Mouse (Mus musculus) forebrain, embryonic 12.5 days (tissue): Measurements from ENCODE around the gene Gja5. TPM values are rescaled to one million over a fixed set of nuclear protein-coding genes. Genes with fewer than 3 reads are reported as not detected.

ENCODE experiments used
- ATAC-seq: fragments of 200-750 bp; cut with Nextera tagmentation; 2 replicates; pipeline ENCODE4 v1.8.0; 2017; ENCODE audit warnings: moderate TSS enrichment; ENCODE audit not compliant: low FRiP score
- H3K27ac ChIP-seq: fragments of 300-500 bp; sonication (generic); 2 replicates; pipeline ENCODE4 v1.5.1; 2016; ENCODE audit warnings: mild to moderate bottlenecking
- H3K27me3 ChIP-seq: fragments of 300-500 bp; sonication (generic); 2 replicates; pipeline ENCODE4 v1.6.1; 2016; ENCODE audit warnings: mild to moderate bottlenecking
- H3K36me3 ChIP-seq: fragments of 300-500 bp; sonication (generic); replicated peaks from 2 replicates; pipeline ENCODE4 v1.6.1; 2016; ENCODE audit warnings: mild to moderate bottlenecking
- H3K4me1 ChIP-seq: fragments of 300-500 bp; sonication (generic); 2 replicates; pipeline ENCODE4 v1.6.1; 2016
- H3K4me2 ChIP-seq: fragments of 300-500 bp; sonication (generic); 2 replicates; pipeline ENCODE4 v1.6.1; 2016; ENCODE audit warnings: mild to moderate bottlenecking, moderate library complexity
- H3K4me3 ChIP-seq: fragments of 300-500 bp; sonication (generic); replicated peaks from 2 replicates; pipeline ENCODE4 v1.5.1; 2016; ENCODE audit warnings: mild to moderate bottlenecking
- H3K9ac ChIP-seq: fragments of 300-500 bp; sonication (generic); 2 replicates; pipeline ENCODE4 v1.6.1; 2016; ENCODE audit warnings: mild to moderate bottlenecking
- H3K9me3 ChIP-seq: fragments of 300-500 bp; sonication (generic); 2 replicates; pipeline ENCODE4 v1.6.1; 2016
- WGBS: fragments of 180-500 bp; shearing (Covaris S2); methylation state at CpG from one replicate; pipeline ENCODE4 v1.1.7; 2016; 5-methylcytosine and 5-hydroxymethylcytosine counted together
- polyA plus RNA-seq: library from polyadenylated mRNA; unstranded; fragments of >200 nt; fragmentation: Nextera tagmentation; extraction: Ambion mirVana; gene quantifications from 2 replicates; pipeline ENCODE4 v1.2.1, GENCODE M21; 2016

Gja5 gene
- polyA plus RNA-seq, 1 experiment from 2014 or later, result 2.9 TPM

DNA sequence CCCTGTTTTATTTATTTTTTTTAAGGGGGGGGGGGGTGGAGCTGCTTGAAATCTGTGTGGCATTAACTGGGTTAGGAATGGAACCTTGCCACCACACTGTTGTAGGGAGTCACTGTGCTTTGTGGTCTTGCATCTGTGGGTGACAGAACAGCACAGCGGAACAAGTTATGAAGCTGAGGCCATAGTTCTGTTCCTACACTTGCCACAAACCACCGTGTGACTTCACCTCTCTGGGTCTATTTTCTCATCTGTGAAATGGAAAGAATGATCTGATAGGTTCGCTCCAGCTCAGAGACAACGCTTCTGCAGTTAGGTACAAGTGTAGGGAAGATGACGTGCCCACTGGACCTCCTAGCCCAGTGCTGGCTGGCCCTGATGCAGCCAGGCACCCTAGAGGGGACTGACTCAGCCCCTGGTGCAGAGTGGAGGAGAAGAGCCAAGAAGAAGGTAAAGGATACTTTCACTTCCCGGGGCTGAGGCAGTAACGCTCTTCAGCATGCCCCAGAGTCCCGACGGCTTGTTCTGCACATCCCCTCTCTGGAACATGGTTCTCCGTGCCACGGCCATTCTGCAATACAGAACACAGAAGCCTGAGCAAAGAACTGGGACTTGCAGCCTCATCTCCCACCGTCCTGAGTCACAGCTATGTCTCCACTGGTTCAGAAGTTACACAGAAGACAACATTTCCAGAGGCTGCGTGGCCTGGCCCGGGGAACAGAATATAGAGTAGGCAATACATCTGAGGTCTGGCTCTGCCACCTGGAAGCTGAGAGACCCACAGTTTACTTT is 22.2 kb upstream of the Gja5 start:
- H3K4me1 ChIP-seq, result no peaks in the 10 kb centered on the region
- H3K4me3 ChIP-seq, result no peak overlapping the region
- no peaks in the 10 kb centered on the region for H3K9me3 ChIP-seq
- ATAC-seq, result no peak
- 93% methylated on average over 14 of the region's 14 CpGs for WGBS
- H3K27ac ChIP-seq, result no peak overlapping the region
- peaks cover 53% of the 10 kb centered on the region for H3K36me3 ChIP-seq
- H3K27me3 ChIP-seq, result no peaks in the 10 kb centered on the region
- no peak overlapping the region for H3K9ac ChIP-seq
- no peak overlapping the region for H3K4me2 ChIP-seq

- H3K9me3 ChIP-seq, result no peaks in the 10 kb centered on the region
- peaks cover 55% of the 10 kb centered on the region for H3K36me3 ChIP-seq
- H3K4me2 ChIP-seq, result no peak overlapping the region
- no peak overlapping the region for H3K4me3 ChIP-seq
- no peak overlapping the region for H3K27ac ChIP-seq
- no peak for ATAC-seq
- no peaks in the 10 kb centered on the region for H3K27me3 ChIP-seq
- H3K9ac ChIP-seq, result no peak overlapping the region
- WGBS, result 97% methylated on average over 7 of the region's 7 CpGs
- H3K4me1 ChIP-seq, result no peaks in the 10 kb centered on the region
These were observed 20.8 kb upstream of the Gja5 start for GRCm38 (mm10) chr3:96883690-96884089.

DNA sequence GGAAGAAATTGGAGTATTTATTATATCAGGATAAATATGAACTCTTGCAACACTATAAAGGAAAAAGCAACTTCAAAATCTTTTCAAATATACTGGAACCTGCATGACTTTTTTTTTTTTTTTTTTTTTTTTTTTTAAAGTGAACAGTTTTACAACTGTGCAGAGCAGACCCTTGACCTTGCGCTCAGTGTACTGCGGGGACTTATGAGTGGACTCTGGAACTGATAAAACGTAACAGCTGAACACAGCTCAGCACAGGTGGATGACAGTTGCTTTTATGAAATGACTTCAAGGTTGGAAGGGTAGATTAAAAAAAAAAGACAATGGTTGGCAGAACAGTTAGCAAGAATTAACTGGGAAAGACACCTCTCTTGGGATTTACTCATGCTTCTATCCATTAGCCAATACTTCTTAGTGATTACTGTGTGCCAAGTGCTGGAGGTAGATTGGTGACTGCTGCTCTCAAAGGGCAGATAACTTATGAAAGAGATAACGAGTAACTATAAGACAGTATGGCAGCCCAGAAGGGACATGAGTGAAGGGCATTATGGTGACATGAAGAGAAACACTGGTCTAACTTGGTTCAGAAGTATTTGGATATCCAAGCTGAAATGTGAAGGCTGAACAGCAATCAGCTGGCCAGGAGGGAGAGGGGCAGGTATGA is 2.0 kb upstream of the Gja5 start:
- Histone ChIP-seq H3K36me3 (peaks cover 7% of the 10 kb centered on the region; the same call in 1 of the 2 replicates), H3K4me3 (no peak overlapping the region), H3K27ac (no peak overlapping the region), H3K9ac (no peak overlapping the region), H3K9me3 (no peaks in the 10 kb centered on the region), H3K4me1 (peaks cover 10% of the 10 kb centered on the region), H3K4me2 (no peak overlapping the region), H3K27me3 (peaks cover 9% of the 10 kb centered on the region)
- no peak for ATAC-seq
- WGBS, result 91% methylated on average over 4 of the region's 4 CpGs

- H3K4me2 ChIP-seq, result peak within 1 kb of the TSS; percentile 85
- no peak within 1 kb of the TSS for H3K27ac ChIP-seq
- ATAC-seq, result peak; percentile 99
These were observed 503 bp downstream of the Gja5 start, which contains the start of gene Gpr89 for GRCm38 (mm10) chr3:96904851-96905541. Gene Gpr89, minus strand, starts transcription at chr3:96905346.

DNA sequence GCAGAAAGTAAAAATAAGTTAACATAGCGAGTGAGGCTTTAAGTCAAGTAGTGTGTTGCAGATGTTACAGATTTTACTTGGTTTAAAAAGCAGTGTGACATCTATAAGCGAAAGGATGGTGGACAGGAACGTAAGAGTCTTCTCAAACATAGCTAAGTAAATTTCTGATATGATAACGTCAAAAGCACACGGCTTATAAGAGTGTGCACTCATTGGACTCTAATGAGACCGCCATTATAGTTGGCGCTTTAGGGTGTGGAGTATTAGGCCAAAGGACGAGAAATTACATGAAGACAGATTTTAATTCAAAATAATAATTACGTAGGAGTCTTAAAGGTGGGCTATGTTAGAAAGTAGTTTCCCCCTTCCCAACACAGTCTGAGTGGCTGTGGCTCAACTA is 1.1 kb downstream of the Gja5 start:
- Histone ChIP-seq H3K4me2 (peak overlapping the region; percentile 85), H3K27me3 (peaks cover 14% of the 10 kb centered on the region), H3K27ac (no peak overlapping the region), H3K9me3 (no peaks in the 10 kb centered on the region), H3K36me3 (no peaks in the 10 kb centered on the region), H3K4me1 (peaks cover 10% of the 10 kb centered on the region), H3K4me3 (peak overlapping the region; percentile 88), H3K9ac (0 out of 2 replicates have a peak overlapping the region, but pooled peaks have one; percentile 33)
- ATAC-seq, result peak; percentile 40
- 47% methylated on average over 9 of the region's 9 CpGs for WGBS

More at GRCm38 (mm10) chr3:96904851-96905541, 503 bp downstream of the Gja5 start, which contains the start of gene Gpr89:
- Histone ChIP-seq H3K4me1 (peaks cover 10% of the 10 kb centered on the region), H3K27me3 (peaks cover 14% of the 10 kb centered on the region), H3K4me3 (peak within 1 kb of the TSS; percentile 88), H3K9me3 (no peaks in the 10 kb centered on the region), H3K9ac (peak within 1 kb of the TSS; percentile 90), H3K36me3 (no peaks in the 10 kb centered on the region)
- WGBS, result under 1% methylated on average over 40 of the region's 40 CpGs

GRCm38 (mm10) chr3:96920991-96921390 is 16.5 kb downstream of the Gja5 start:
- Histone ChIP-seq H3K27me3 (no peaks in the 10 kb centered on the region), H3K4me2 (no peak overlapping the region), H3K27ac (no peak overlapping the region), H3K4me1 (no peaks in the 10 kb centered on the region), H3K4me3 (no peak overlapping the region), H3K9ac (no peak overlapping the region), H3K36me3 (no peaks in the 10 kb centered on the region), H3K9me3 (no peaks in the 10 kb centered on the region)
- ATAC-seq, result no peak
- 79% methylated on average over 7 of the region's 7 CpGs for WGBS

DNA sequence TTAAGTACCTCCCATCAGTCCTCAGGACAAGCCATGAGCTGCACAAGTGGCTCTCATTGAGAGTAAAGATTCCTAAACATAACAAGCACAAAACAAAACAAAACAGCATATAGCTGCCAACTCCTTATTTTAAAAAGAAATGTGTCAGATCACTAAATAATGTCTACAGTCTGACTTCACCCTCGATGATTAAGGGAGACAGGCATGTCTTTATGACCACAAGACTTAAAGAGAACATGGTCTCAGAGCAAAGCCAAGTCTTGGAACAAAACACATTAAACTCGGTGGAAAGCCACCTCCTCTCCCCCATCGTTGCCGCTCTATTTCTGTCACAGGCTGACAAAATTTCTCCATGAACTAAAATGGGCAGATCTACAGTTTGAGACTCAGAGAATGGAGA is 20.1 kb downstream of the Gja5 start:
- Histone ChIP-seq H3K4me2 (no peak overlapping the region), H3K4me1 (no peaks in the 10 kb centered on the region), H3K27ac (no peak overlapping the region), H3K27me3 (no peaks in the 10 kb centered on the region), H3K9ac (no peak overlapping the region), H3K4me3 (no peak overlapping the region), H3K36me3 (no peaks in the 10 kb centered on the region), H3K9me3 (no peaks in the 10 kb centered on the region)
- no peak for ATAC-seq
- WGBS, result 84% methylated on average over 4 of the region's 4 CpGs

GRCm38 (mm10) chr3:96925920-96926319 is 21.4 kb downstream of the Gja5 start, which contains the start of gene Gja8:
Gene Gja8, minus strand, starts transcription at chr3:96926020.
- Histone ChIP-seq H3K4me3 (no peak within 1 kb of the TSS), H3K4me2 (no peak within 1 kb of the TSS), H3K27me3 (no peaks in the 10 kb centered on the region), H3K36me3 (no peaks in the 10 kb centered on the region), H3K4me1 (peaks cover 5% of the 10 kb centered on the region), H3K9ac (no peak within 1 kb of the TSS), H3K9me3 (no peaks in the 10 kb centered on the region), H3K27ac (no peak within 1 kb of the TSS)
- WGBS, result 74% methylated on average over 6 of the region's 6 CpGs
- ATAC-seq, result no peak

DNA sequence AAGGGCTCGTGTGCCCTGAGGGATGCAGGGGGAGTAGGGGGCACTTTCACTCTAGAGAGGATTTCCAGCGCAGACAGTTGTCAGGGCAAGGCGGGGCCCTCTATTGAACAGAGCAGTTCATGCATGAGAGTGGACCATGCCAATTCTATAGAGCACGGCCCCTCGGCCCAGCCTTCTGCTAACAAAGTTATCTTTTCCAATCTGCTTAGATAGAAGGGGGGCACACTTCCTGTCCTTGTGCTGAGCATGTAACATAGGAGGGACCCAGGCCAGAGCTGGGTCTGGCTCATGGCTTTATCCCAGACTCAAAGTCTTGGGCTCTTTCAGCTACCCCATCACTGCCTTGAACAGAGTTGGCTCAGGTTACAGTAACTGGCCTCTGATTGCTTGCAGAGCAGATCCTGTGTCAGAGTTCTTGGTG is 26.8 kb downstream of the Gja5 start:
- Histone ChIP-seq H3K36me3 (no peaks in the 10 kb centered on the region), H3K4me2 (peak overlapping the region; percentile 28; the same call in 1 of the 2 replicates), H3K27me3 (no peaks in the 10 kb centered on the region; the same call in 1 of the 2 replicates), H3K4me1 (peaks cover 14% of the 10 kb centered on the region), H3K27ac (no peak overlapping the region), H3K9ac (no peak overlapping the region), H3K9me3 (no peaks in the 10 kb centered on the region), H3K4me3 (no peak overlapping the region)
- 14% methylated on average over 5 of the region's 5 CpGs for WGBS
- ATAC-seq, result 0 out of 2 replicates have a peak, but pooled peaks have one; percentile 63

DNA sequence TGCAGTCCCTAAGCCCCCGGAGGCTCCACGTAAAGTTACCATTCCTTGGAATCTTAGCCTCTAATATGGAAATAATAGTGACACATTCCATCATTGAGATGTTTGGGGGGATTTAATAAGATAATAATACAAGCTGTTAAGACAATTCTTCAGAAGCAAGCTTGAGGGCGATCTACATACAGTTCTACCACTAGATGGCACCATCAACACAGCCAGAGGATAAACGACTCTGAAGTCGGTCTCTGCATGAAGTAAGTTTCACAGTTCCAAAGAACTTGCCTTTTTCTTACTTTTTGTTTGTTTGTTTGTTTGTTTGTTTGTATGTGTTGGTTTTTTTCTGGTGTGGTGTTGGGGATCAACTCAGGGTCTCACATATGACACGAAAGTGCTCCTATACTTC is 31.7 kb downstream of the Gja5 start:
- 9% methylated on average over 6 of the region's 6 CpGs for WGBS
- no peak overlapping the region for H3K4me3 ChIP-seq
- H3K27ac ChIP-seq, result no peak overlapping the region
- no peak overlapping the region for H3K4me2 ChIP-seq
- no peaks in the 10 kb centered on the region for H3K36me3 ChIP-seq
- peaks cover 21% of the 10 kb centered on the region for H3K4me1 ChIP-seq
- H3K9ac ChIP-seq, result no peak overlapping the region
- no peak; the same call in 1 of the 2 replicates for ATAC-seq
- H3K9me3 ChIP-seq, result no peaks in the 10 kb centered on the region
- no peaks in the 10 kb centered on the region; the same call in 1 of the 2 replicates for H3K27me3 ChIP-seq

- WGBS, result 19% methylated on average over 5 of the region's 5 CpGs
- Histone ChIP-seq H3K36me3 (no peaks in the 10 kb centered on the region), H3K4me1 (peaks cover 16% of the 10 kb centered on the region), H3K9ac (no peak overlapping the region), H3K4me2 (no peak overlapping the region), H3K4me3 (no peak overlapping the region), H3K27me3 (no peaks in the 10 kb centered on the region; the same call in 1 of the 2 replicates), H3K9me3 (no peaks in the 10 kb centered on the region), H3K27ac (no peak overlapping the region; the same call in 1 of the 2 replicates)
- peak; percentile 67; the same call in 1 of the 2 replicates for ATAC-seq
These were observed 33.1 kb downstream of the Gja5 start for GRCm38 (mm10) chr3:96937606-96938005.

DNA sequence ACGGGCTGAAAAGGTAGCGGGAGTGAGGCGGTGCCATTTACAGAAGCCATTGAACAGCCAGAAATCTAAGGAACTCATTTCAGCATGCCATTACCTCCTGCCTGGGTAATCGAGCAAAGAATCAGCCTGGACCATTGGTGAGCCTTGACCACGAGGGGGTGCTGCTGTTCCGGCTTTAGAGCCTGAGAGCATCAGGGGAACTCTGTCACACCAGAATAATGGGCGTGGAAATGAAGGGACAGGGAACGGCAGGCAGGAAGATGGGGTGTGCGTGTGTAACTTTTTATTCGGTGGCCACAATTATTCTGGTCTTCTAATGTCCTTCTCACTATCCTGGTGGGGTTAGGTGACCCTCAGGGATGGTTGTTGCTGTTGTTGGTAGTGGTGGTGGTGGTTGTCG is 34.2 kb downstream of the Gja5 start:
- Histone ChIP-seq H3K36me3 (no peaks in the 10 kb centered on the region), H3K27me3 (no peaks in the 10 kb centered on the region; the same call in 1 of the 2 replicates), H3K4me3 (peak overlapping the region; percentile 23), H3K9me3 (no peaks in the 10 kb centered on the region), H3K4me1 (peaks cover 16% of the 10 kb centered on the region), H3K9ac (no peak overlapping the region; the same call in 1 of the 2 replicates), H3K4me2 (peak overlapping the region; percentile 39), H3K27ac (no peak overlapping the region)
- peak; percentile 75 for ATAC-seq
- WGBS, result 10% methylated on average over 11 of the region's 11 CpGs
